Mouse (Mus musculus) v-Abl transformed pro-B cells (cell line): ENCODE results near the gene Dnajc14.
"Not testable (repeated sequence)": the region's sequence is repeated elsewhere in the genome, so short reads cannot be mapped to it uniquely, and the experiment has no call there.

Source experiments
- in situ Hi-C, 2 experiments: fragments of 400-800 bp; cut with MboI; formaldehyde crosslinking; loops; one replicate each; pipeline ENCODE4 v1.15.1; 2025; ENCODE audit not compliant: unreplicated experiment in 2 of 2

Gene Dnajc14

GRCm38 (mm10) chr10:128807018-128807417, 3.2 kb downstream of the Dnajc14 start:
- in situ Hi-C loops: loop anchor here in 1 of 2 experiments (10.0 kb wide), 1 partner anchor 52 kb away; no protein-coding TSS in a partner anchor

GRCm38 (mm10) chr10:128817033-128817432, 13.2 kb downstream of the Dnajc14 start, which contains the start of gene Sarnp:
Sarnp (plus strand) TSS chr10:128817333.
- in situ Hi-C loops: no loop called here

GRCm38 (mm10) chr10:128820217-128820616, 16.4 kb downstream of the Dnajc14 start:
- in situ Hi-C loops: no loop called here

GRCm38 (mm10) chr10:128821358-128822056, 17.6 kb downstream of the Dnajc14 start, which contains the start of gene Ormdl2:
Ormdl2 (minus strand) TSS chr10:128821645.
- in situ Hi-C loops: no loop called here

- in situ Hi-C loops: no loop called here
These were observed 18.3 kb downstream of the Dnajc14 start for GRCm38 (mm10) chr10:128822135-128822534.

GRCm38 (mm10) chr10:128823087-128823486, 19.2 kb downstream of the Dnajc14 start:
- in situ Hi-C loops: not testable (repeated sequence)

- in situ Hi-C loops: no loop called here
These were observed 20.0 kb downstream of the Dnajc14 start for GRCm38 (mm10) chr10:128823821-128824220.

GRCm38 (mm10) chr10:128837400-128837799, 33.5 kb downstream of the Dnajc14 start:
- in situ Hi-C loops: no loop called here

- in situ Hi-C loops: no loop called here
These were observed 35.6 kb downstream of the Dnajc14 start for GRCm38 (mm10) chr10:128839434-128839833.

GRCm38 (mm10) chr10:128840612-128841011, 36.8 kb downstream of the Dnajc14 start:
- in situ Hi-C loops: loop anchor here in 1 of 2 experiments (10.0 kb wide), 1 partner anchor 134 kb away; no protein-coding TSS in a partner anchor

- in situ Hi-C loops: loop anchor here in 1 of 2 experiments (10.0 kb wide), 1 partner anchor 132 kb away; no protein-coding TSS in a partner anchor
These were observed 39.4 kb downstream of the Dnajc14 start for GRCm38 (mm10) chr10:128843260-128843659.

- in situ Hi-C loops: loop anchor here (5.0 to 10.0 kb wide), 2 partner anchors 52 to 129 kb away; no protein-coding TSS in a partner anchor
These were observed 41.7 kb downstream of the Dnajc14 start for GRCm38 (mm10) chr10:128845516-128845915.

- in situ Hi-C loops: loop anchor here (5.0 to 10.0 kb wide), 2 partner anchors 51 to 128 kb away; no protein-coding TSS in a partner anchor
These were observed 42.8 kb downstream of the Dnajc14 start for GRCm38 (mm10) chr10:128846664-128847063.

- in situ Hi-C loops: loop anchor here (5.0 to 10.0 kb wide), 2 partner anchors 49 to 126 kb away; no protein-coding TSS in a partner anchor
These were observed 44.6 kb downstream of the Dnajc14 start for GRCm38 (mm10) chr10:128848426-128848825.

- in situ Hi-C loops: no loop called here
These were observed 46.5 kb downstream of the Dnajc14 start for GRCm38 (mm10) chr10:128850339-128850738.

- in situ Hi-C loops: no loop called here
These were observed 57.3 kb downstream of the Dnajc14 start for GRCm38 (mm10) chr10:128861176-128861575.

GRCm38 (mm10) chr10:128866042-128866441, 62.2 kb downstream of the Dnajc14 start:
- in situ Hi-C loops: no loop called here

- in situ Hi-C loops: no loop called here
These were observed 62.7 kb downstream of the Dnajc14 start for GRCm38 (mm10) chr10:128866518-128866917.
